Mouse (Mus musculus): Measurements from ENCODE around the gene Entpd4b.
"Not testable (repeated sequence)": the region's sequence is repeated elsewhere in the genome, so short reads cannot be mapped to it uniquely, and the experiment has no call there.

Entpd4b gene

GRCm38 (mm10) chr14:69555110-69555831 is at the start of gene Entpd4b:
Gene Entpd4b, plus strand, starts transcription at chr14:69555424.
- DNase-seq: not testable (repeated sequence)

DNA sequence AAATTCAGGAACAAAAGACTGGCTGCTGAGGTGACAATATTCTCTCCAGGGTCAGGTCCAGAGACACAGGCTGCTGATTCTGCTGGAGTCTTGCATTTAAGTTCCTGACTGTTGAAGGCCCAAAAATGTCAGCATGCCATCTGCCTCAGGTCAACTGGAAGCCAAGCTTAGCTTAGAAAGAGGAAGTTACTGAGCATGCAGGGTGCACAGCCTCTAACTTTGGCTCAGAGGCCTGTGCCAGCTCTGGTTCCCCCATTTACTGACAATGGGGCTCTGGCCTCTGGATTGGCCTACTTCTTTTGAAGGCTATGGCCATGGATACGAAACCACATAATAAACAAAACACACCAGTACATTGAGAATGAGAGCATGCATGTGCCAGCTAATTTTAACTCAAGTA is 48.2 kb upstream of the Entpd4b start:
- DNase-seq: not testable (repeated sequence)

DNA sequence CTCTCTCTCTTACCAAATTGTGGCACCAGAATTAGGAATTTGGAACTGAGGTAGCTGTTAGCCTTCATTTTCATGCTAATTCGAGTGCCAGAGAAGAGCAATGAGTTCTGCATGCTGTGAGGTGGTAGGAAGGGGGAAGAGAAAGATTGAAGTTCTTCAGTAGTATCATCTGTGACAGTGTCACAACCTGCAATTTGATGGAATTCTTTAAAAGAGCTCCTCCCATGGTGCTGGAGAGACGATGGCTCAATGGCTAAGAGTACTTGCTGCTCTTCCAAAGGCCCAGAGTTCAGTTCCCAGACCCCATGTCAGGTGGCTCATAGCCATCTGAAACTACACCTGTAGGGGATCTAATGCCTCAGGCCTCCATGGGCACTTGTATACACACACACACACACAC is 42.8 kb upstream of the Entpd4b start, which contains the start of gene Gm27179:
Gene Gm27179, minus strand, starts transcription at position 101 of the 400 bp plus-strand sequence.
- not testable (repeated sequence) for DNase-seq

- DNase-seq: not testable (repeated sequence)
These were observed 34.4 kb upstream of the Entpd4b start for GRCm38 (mm10) chr14:69520810-69521209.

- DNase-seq: not testable (repeated sequence)
These were observed 32.2 kb upstream of the Entpd4b start for GRCm38 (mm10) chr14:69523001-69523400.

DNA sequence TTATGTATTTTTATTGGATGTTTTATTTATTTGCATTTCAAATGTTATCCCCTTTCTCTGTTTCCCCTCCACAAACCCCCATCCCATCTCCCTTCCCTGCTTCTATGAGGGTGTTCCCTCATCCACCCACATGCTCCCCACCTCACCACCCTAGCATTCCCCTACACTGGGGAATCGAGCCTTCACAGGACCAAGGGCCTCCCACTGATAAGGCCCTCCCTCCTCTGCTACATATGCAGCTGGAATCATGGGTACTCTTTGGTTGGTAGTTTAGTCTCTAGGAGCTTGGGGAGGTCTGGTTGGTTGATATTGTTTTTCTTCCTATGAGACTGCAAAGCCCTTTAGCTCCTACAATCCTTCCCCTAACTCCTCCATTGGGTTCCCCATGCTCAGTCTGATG is 29.0 kb upstream of the Entpd4b start:
- DNase-seq: not testable (repeated sequence)

- DNase-seq: not testable (repeated sequence)
These were observed 18.7 kb upstream of the Entpd4b start for GRCm38 (mm10) chr14:69536539-69536938.

- not testable (repeated sequence) for DNase-seq
These were observed 15.1 kb upstream of the Entpd4b start for GRCm38 (mm10) chr14:69540113-69540512.

DNA sequence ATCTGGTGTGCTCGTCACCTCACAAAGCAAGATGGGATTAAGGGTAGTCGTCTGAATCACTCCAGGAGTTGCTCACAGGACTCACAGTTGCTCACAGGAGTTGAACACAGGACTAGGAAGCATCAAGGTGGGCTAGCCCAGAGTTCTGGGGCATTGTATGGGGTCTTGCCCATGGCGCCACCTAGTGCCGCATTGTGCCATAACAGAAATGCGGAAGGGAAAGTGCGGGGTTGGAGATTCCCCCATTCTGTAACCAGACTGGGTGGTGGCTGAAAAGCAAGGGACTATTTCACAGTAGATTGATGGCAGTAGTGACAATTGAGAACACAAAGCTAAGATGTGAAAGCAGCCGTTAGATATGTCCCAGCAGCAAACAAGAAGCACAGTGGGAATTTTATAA is 12.5 kb upstream of the Entpd4b start:
- not testable (repeated sequence) for DNase-seq

- not testable (repeated sequence) for DNase-seq
These were observed 11.2 kb upstream of the Entpd4b start for GRCm38 (mm10) chr14:69544033-69544432.

GRCm38 (mm10) chr14:69545052-69545451 is 10.2 kb upstream of the Entpd4b start:
- DNase-seq: not testable (repeated sequence)

- not testable (repeated sequence) for DNase-seq
These were observed 7.9 kb upstream of the Entpd4b start for GRCm38 (mm10) chr14:69547310-69547709.

- DNase-seq: not testable (repeated sequence)
These were observed 1.6 kb downstream of the Entpd4b start for GRCm38 (mm10) chr14:69556820-69557219.

- DNase-seq: not testable (repeated sequence)
These were observed 2.3 kb downstream of the Entpd4b start for GRCm38 (mm10) chr14:69557550-69557949.

Measured in right cerebral cortex, postnatal 25 days (tissue).